ENCODE assay signal across 9 mouse cellular contexts in the genomic region with DNA sequence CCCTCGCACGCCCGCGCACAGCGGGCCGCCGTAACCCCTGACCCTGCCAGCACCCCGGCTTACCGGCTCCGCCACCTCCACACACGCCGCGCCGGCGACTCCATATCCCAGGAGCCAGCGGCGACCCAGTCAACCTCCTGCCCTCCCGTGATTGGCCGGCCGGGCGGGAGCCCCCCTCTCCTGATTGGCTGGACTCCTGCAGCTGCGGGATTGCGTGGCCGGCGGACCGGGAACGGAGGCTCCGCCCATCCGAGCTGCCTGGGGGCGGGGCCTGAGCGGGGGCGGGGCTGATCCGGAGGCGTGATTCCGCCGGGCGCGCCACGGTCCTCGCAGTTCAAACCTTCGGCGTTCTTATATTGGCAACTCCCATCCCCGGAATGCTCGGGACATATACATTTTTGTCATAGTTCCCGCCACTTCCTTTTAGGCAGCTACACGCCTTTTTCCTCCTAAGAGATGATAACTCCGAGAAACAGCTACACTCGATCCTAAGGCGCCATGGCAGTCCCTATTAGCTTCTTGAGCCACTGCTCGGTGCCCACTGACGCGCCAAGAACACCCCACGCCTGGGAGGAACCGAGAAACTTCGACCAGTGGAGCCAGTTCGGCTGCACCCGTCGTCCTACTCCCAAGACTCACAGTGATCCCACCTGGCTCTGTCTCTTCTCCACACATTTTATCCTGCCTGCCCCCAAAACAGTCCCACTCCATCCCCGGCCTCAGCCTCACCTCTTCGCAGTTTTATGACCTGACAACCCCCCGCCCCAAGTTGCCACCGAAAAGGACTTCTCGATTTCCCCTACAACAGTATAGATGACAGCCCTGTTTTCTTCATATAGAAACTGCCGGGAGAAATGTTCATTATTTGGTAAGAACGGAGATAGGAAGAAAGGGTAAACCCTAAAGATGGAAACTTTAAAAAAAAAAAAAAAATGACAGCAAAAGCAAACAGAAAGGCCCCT. TPM values are rescaled to one million over a fixed set of nuclear protein-coding genes. Genes with fewer than 3 reads are reported as not detected.
DNase-seq lines count a peak whose midpoint lies in the region; ATAC-seq and TF ChIP-seq lines count a peak whose summit lies in the region.
"Had no signal": no experiment of that assay in that cellular context is flagged by ENCODE, and none has a peak within 500 bp of the region (broad histone marks: within the 10 kb centered on the region; RNA-seq: fewer than 3 reads in every experiment).

No protein-coding gene starts in this region.

- no peak for TF ChIP-seq EP300 in liver, embryonic 14.5 days (IDR thresholded peaks at IDR 0.05; ENCODE audit: low read depth)
- TF ChIP-seq EP300 in stomach, postnatal 0 days (optimal IDR thresholded peaks at IDR 0.05), result no peak

- no peak for TF ChIP-seq CTCF in liver, embryonic 14.5 days (IDR thresholded peaks at IDR 0.05; ENCODE audit: low read depth)
- no peak for TF ChIP-seq CTCF in stomach, postnatal 0 days (IDR thresholded peaks at IDR 0.05; ENCODE audit: low read depth)

- peak overlapping the region; percentile 3; the same call in 1 of the 2 replicates for H3K27ac ChIP-seq in brown adipose tissue, adult 24 weeks (replicated peaks; ENCODE audit: low read depth, low read length)
- H3K27ac ChIP-seq in heart, embryonic 15.5 days, result peak overlapping the region; percentile 43; the same call in 1 of the 2 replicates
- peak overlapping the region; percentile 97 for H3K27ac ChIP-seq in liver, embryonic 14.5 days
- 0 out of 2 replicates have a peak overlapping the region, but pooled peaks have one; percentile 10 for H3K27ac ChIP-seq in neural tube, embryonic 11.5 days (ENCODE audit: low read depth, low read length)
- H3K27ac ChIP-seq in stomach, postnatal 0 days (replicated peaks), result peak overlapping the region; percentile 49

- peak overlapping the region; percentile 97 for H3K4me2 ChIP-seq in heart, embryonic 15.5 days
- peak overlapping the region; percentile 100 for H3K4me2 ChIP-seq in liver, embryonic 14.5 days (ENCODE audit: low read depth)
- H3K4me2 ChIP-seq in neural tube, embryonic 11.5 days (ENCODE audit: low read depth), result peak overlapping the region; percentile 92
- peak overlapping the region; percentile 94 for H3K4me2 ChIP-seq in stomach, postnatal 0 days (replicated peaks; ENCODE audit: low read depth)

- H3K9me3 ChIP-seq in heart, embryonic 15.5 days (replicated peaks), result no peaks in the 10 kb centered on the region
- no peaks in the 10 kb centered on the region for H3K9me3 ChIP-seq in liver, embryonic 14.5 days (ENCODE audit: control insufficient read depth, low read length)
- no peaks in the 10 kb centered on the region for H3K9me3 ChIP-seq in neural tube, embryonic 11.5 days (ENCODE audit: control insufficient read depth, low read length)
- no peaks in the 10 kb centered on the region for H3K9me3 ChIP-seq in stomach, postnatal 0 days (ENCODE audit: control insufficient read depth, low read length)

- ATAC-seq in heart, embryonic 15.5 days (replicated peaks; ENCODE audit: insufficient number of reproducible peaks, insufficient read depth, low FRiP score, low read depth), result peak; percentile 97
- peak; percentile 88 for ATAC-seq in liver, embryonic 14.5 days (ENCODE audit: insufficient read depth)
- peak; percentile 98 for ATAC-seq in neural tube, embryonic 11.5 days (ENCODE audit: insufficient read depth, low FRiP score, low TSS enrichment)
- peak; percentile 97 for ATAC-seq in stomach, postnatal 0 days (ENCODE audit: low FRiP score, low TSS enrichment)

- H3K27me3 ChIP-seq in heart, embryonic 15.5 days, result peaks cover 18% of the 10 kb centered on the region
- H3K27me3 ChIP-seq in liver, embryonic 14.5 days (ENCODE audit: control insufficient read depth, insufficient read depth, low read length), result peaks cover 12% of the 10 kb centered on the region
- peaks cover 17% of the 10 kb centered on the region for H3K27me3 ChIP-seq in neural tube, embryonic 11.5 days (ENCODE audit: control insufficient read depth, insufficient read depth, low read length)
- no peaks in the 10 kb centered on the region for H3K27me3 ChIP-seq in stomach, postnatal 0 days (ENCODE audit: control insufficient read depth, insufficient read depth, low read length)

- under 1% methylated on average over 65 of the region's 65 CpGs for WGBS in heart, embryonic 15.5 days
- 1% methylated on average over 65 of the region's 65 CpGs for WGBS in liver, embryonic 14.5 days (ENCODE audit: insufficient replicate concordance)
- 1% methylated on average over 57 of the region's 65 CpGs for WGBS in neural tube, embryonic 11.5 days
- under 1% methylated on average over 61 of the region's 65 CpGs for WGBS in stomach, postnatal 0 days

- DNase-seq in CD4-positive, CD25-positive, alpha-beta regulatory T cell, adult 2 months (ENCODE audit: low read depth, low spot score), result peak; percentile 95
- peak; percentile 80 for DNase-seq in fibroblast of lung, adult 2 months (ENCODE audit: low read depth)
- peak; percentile 96 to 99 for DNase-seq in kidney, postnatal 25 days
- peak; percentile 91 to 94 (median 93) for DNase-seq in liver, embryonic 14.5 days (ENCODE audit: low read depth in 3 of 3, low spot score in 3 of 3)
- DNase-seq in neural tube, embryonic 11.5 days (ENCODE audit: low spot score), result peak; percentile 97
- DNase-seq in stomach, postnatal 0 days (ENCODE audit: low spot score), result peak; percentile 98

- peak overlapping the region; percentile 79 for H3K4me3 ChIP-seq in brown adipose tissue, adult 24 weeks (ENCODE audit: insufficient read depth, low read depth, low read length)
- peak overlapping the region; percentile 72 for H3K4me3 ChIP-seq in heart, embryonic 15.5 days
- peak overlapping the region; percentile 72 to 100 for H3K4me3 ChIP-seq in liver, embryonic 14.5 days (ENCODE audit: insufficient read depth in 1 of 2, low read depth in 2 of 2, low read length in 2 of 2)
- H3K4me3 ChIP-seq in neural tube, embryonic 11.5 days (ENCODE audit: low read depth, low read length), result peak overlapping the region; percentile 98
- H3K4me3 ChIP-seq in stomach, postnatal 0 days (ENCODE audit: low read depth, low read length), result peak overlapping the region; percentile 86

- H3K36me3 ChIP-seq in heart, embryonic 15.5 days, result no peaks in the 10 kb centered on the region
- H3K36me3 ChIP-seq in liver, embryonic 14.5 days (replicated peaks; ENCODE audit: control insufficient read depth, insufficient read depth, low read depth), result peaks cover under 1% of the 10 kb centered on the region
- H3K36me3 ChIP-seq in neural tube, embryonic 11.5 days (ENCODE audit: control insufficient read depth, insufficient read depth, low read length), result no peaks in the 10 kb centered on the region
- H3K36me3 ChIP-seq in stomach, postnatal 0 days (ENCODE audit: control insufficient read depth, insufficient read depth, low read length), result no peaks in the 10 kb centered on the region

- peak overlapping the region; percentile 83 for H3K9ac ChIP-seq in heart, embryonic 15.5 days
- H3K9ac ChIP-seq in liver, embryonic 14.5 days (replicated peaks), result peak overlapping the region; percentile 99
- peak overlapping the region; percentile 91 for H3K9ac ChIP-seq in neural tube, embryonic 11.5 days (ENCODE audit: low read length)
- peak overlapping the region; percentile 83 for H3K9ac ChIP-seq in stomach, postnatal 0 days (ENCODE audit: low read length)

- peaks cover 12% of the 10 kb centered on the region; the same call in 1 of the 2 replicates for H3K4me1 ChIP-seq in brown adipose tissue, adult 24 weeks (ENCODE audit: control insufficient read depth, insufficient read depth, insufficient read length, low read length)
- peaks cover 35% of the 10 kb centered on the region for H3K4me1 ChIP-seq in heart, embryonic 15.5 days (replicated peaks)
- H3K4me1 ChIP-seq in liver, embryonic 14.5 days (replicated peaks; ENCODE audit: control insufficient read depth in 2 of 2, insufficient read depth in 2 of 2, low read length in 1 of 2), result peaks cover 36 to 38% of the 10 kb centered on the region in 2 experiments
- peaks cover 10% of the 10 kb centered on the region; the same call in 1 of the 2 replicates for H3K4me1 ChIP-seq in neural tube, embryonic 11.5 days (ENCODE audit: control insufficient read depth, insufficient read depth, low read length)
- no peaks in the 10 kb centered on the region; the same call in 1 of the 2 replicates for H3K4me1 ChIP-seq in stomach, postnatal 0 days (replicated peaks; ENCODE audit: control insufficient read depth, insufficient read depth)

RNA-seq across cellular contexts. Expression of gene Gm5475, which starts 1.2 kb away (rescaled TPM):
- not detected in 2 replicates for polyA plus RNA-seq in brown adipose tissue, adult 24 weeks (2012; ENCODE audit: insufficient read depth, insufficient read length, missing spikeins)
- 0.09 TPM in 1 of 2 replicates, not detected in the other for polyA plus RNA-seq in heart, embryonic 15.5 days (2015; fragmentation: Nextera tagmentation; extraction: Ambion mirVana)
- 0.01 TPM in 1 of 2 replicates, not detected in the other for polyA plus RNA-seq in liver, embryonic 14.5 days (2012; rRNA removed)
- 0.05 TPM in 1 of 2 replicates, not detected in the other for polyA plus RNA-seq in liver, embryonic 14.5 days (2014; fragmentation: Nextera tagmentation; extraction: Ambion mirVana)
- 0.08 TPM in 1 of 2 replicates, not detected in the other for polyA plus RNA-seq in neural tube, embryonic 11.5 days (2014; fragmentation: Nextera tagmentation; extraction: Ambion mirVana)
- polyA plus RNA-seq in stomach, postnatal 0 days (2015; fragmentation: Nextera tagmentation; extraction: Ambion mirVana), result 0.11 and 0.15 TPM in 2 replicates

RNA-seq across cellular contexts. Expression of gene Slc11a2, which starts 1.7 kb away (rescaled TPM):
- polyA plus RNA-seq in brown adipose tissue, adult 24 weeks (2012; ENCODE audit: insufficient read depth, insufficient read length, missing spikeins), result 14.2 and 24.7 TPM in 2 replicates
- 11.6 and 14.9 TPM in 2 replicates for polyA plus RNA-seq in heart, embryonic 15.5 days (2015; fragmentation: Nextera tagmentation; extraction: Ambion mirVana)
- polyA plus RNA-seq in liver, embryonic 14.5 days (2012; rRNA removed), result 38.4 and 40.8 TPM in 2 replicates
- 37.7 and 38.4 TPM in 2 replicates for polyA plus RNA-seq in liver, embryonic 14.5 days (2014; fragmentation: Nextera tagmentation; extraction: Ambion mirVana)
- polyA plus RNA-seq in neural tube, embryonic 11.5 days (2014; fragmentation: Nextera tagmentation; extraction: Ambion mirVana), result 18.2 and 21.6 TPM in 2 replicates
- polyA plus RNA-seq in stomach, postnatal 0 days (2015; fragmentation: Nextera tagmentation; extraction: Ambion mirVana), result 12.2 and 15.8 TPM in 2 replicates

RNA-seq across cellular contexts. Expression of gene Letmd1, which starts 45.6 kb away (rescaled TPM):
- polyA plus RNA-seq in brown adipose tissue, adult 24 weeks (2012; ENCODE audit: insufficient read depth, insufficient read length, missing spikeins), result 589 and 634 TPM in 2 replicates
- 11.6 and 16.4 TPM in 2 replicates for polyA plus RNA-seq in heart, embryonic 15.5 days (2015; fragmentation: Nextera tagmentation; extraction: Ambion mirVana)
- 15.2 and 18.1 TPM in 2 replicates for polyA plus RNA-seq in liver, embryonic 14.5 days (2012; rRNA removed)
- 9.5 and 10.6 TPM in 2 replicates for polyA plus RNA-seq in liver, embryonic 14.5 days (2014; fragmentation: Nextera tagmentation; extraction: Ambion mirVana)
- 47.3 and 51.1 TPM in 2 replicates for polyA plus RNA-seq in neural tube, embryonic 11.5 days (2014; fragmentation: Nextera tagmentation; extraction: Ambion mirVana)
- polyA plus RNA-seq in stomach, postnatal 0 days (2015; fragmentation: Nextera tagmentation; extraction: Ambion mirVana), result 9.8 and 10.9 TPM in 2 replicates

RNA-seq across cellular contexts. Expression of gene Higd1c, which starts 58.8 kb away (rescaled TPM):
- not detected in 2 replicates for polyA plus RNA-seq in brown adipose tissue, adult 24 weeks (2012; ENCODE audit: insufficient read depth, insufficient read length, missing spikeins)
- not detected in 2 replicates for polyA plus RNA-seq in heart, embryonic 15.5 days (2015; fragmentation: Nextera tagmentation; extraction: Ambion mirVana)
- polyA plus RNA-seq in liver, embryonic 14.5 days (2012; rRNA removed), result not detected in 2 replicates
- polyA plus RNA-seq in liver, embryonic 14.5 days (2014; fragmentation: Nextera tagmentation; extraction: Ambion mirVana), result not detected in 2 replicates
- polyA plus RNA-seq in neural tube, embryonic 11.5 days (2014; fragmentation: Nextera tagmentation; extraction: Ambion mirVana), result not detected in 2 replicates
- polyA plus RNA-seq in stomach, postnatal 0 days (2015; fragmentation: Nextera tagmentation; extraction: Ambion mirVana), result not detected in 2 replicates
- polyA plus RNA-seq: gonadal fat pad, adult 2 months had no signal

Comparison
In these comparisons a context has a peak if more than half of its experiments do, and no peak if none do; other contexts are left out.
1. Peak in every context shown above with its lines: DNase-seq, ATAC-seq, H3K4me3 ChIP-seq and H3K27ac ChIP-seq.
2. H3K27ac ChIP-seq: peak in every context shown above with its lines; median percentile 97 in liver, embryonic 14.5 days; 49 in stomach, postnatal 0 days; 43 in heart, embryonic 15.5 days; 10 in neural tube, embryonic 11.5 days; 3 in brown adipose tissue, adult 24 weeks.
3. RNA of gene Letmd1, which starts 45.6 kb away (polyA plus RNA-seq): 589 to 634 TPM in brown adipose tissue, adult 24 weeks; 47.3 to 51.1 TPM in neural tube, embryonic 11.5 days, 9.5 to 18.1 TPM in liver, embryonic 14.5 days, 11.6 to 16.4 TPM in heart, embryonic 15.5 days and 9.8 to 10.9 TPM in stomach, postnatal 0 days; every median in the first group is over 10 times any median in the second.